Mouse (Mus musculus): ENCODE measurements around the gene Tcf7l1.

GRCm38 (mm10) chr6:72593914-72594313 lies 195.1 kb downstream of the Tcf7l1 start:
- TF ChIP-seq CTCF (IDR thresholded peaks at IDR 0.05; ENCODE audit: low read depth) (no peak), EP300 (IDR thresholded peaks at IDR 0.05; ENCODE audit: low read depth) (no peak)
